Mouse (Mus musculus): ENCODE measurements around the gene Ctns. TPM values are rescaled to one million over a fixed set of nuclear protein-coding genes. Genes with fewer than 3 reads are reported as not detected.

The Ctns gene
- total RNA-seq, 1 experiment from 2014 or later: 12.9 TPM

DNA sequence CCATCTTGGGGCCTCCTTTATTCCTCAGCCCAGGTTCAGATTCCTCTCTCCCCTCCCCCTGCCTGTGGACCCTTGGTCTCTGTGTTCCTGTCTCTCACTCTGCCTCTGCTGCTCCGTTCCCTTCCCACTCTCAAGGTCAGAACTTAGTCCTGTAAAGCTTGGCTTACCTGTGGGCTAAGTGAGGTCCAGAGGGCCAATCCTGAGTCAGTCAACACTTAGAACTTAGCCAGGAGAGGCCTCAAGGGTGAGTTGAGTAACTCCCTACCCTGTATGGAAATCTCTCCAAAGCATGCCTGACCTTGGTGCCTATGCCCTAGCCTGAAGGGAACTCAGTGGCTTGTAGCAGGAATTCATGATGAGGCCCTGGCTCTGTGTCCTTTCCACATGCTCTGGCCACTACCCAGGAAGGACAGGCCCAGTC, 54.6 kb downstream of the Ctns start:
- peak; percentile 68 for DNase-seq

- peak; percentile 96 for DNase-seq
Measured at GRCm38 (mm10) chr11:73137591-73138501, 61.0 kb downstream of the Ctns start, which contains the start of gene Haspin. TSS of gene Haspin (minus strand) at chr11:73138294.

GRCm38 (mm10) chr11:73137116-73137515, 61.7 kb downstream of the Ctns start:
- DNase-seq: no peak

DNA sequence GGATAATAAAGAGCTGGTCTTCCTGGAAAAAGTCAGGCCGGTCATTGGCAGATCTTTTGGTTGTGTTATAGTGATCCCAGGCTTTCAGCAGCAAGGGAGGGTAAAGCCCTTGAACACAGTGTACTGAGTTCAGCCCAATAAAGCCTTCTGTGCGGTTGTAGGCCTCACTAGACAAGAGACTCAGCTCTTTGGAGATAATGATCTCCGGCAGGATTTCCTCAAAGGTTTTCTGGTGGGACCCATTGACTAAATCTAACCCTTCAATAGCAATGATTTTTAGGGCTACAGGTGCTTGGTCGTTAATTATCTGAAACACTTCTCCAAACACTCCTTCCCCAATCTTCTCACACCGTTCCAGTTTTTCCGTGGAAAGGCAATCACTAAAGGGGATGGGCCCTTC, 62.3 kb downstream of the Ctns start:
- no peak for DNase-seq

DNA sequence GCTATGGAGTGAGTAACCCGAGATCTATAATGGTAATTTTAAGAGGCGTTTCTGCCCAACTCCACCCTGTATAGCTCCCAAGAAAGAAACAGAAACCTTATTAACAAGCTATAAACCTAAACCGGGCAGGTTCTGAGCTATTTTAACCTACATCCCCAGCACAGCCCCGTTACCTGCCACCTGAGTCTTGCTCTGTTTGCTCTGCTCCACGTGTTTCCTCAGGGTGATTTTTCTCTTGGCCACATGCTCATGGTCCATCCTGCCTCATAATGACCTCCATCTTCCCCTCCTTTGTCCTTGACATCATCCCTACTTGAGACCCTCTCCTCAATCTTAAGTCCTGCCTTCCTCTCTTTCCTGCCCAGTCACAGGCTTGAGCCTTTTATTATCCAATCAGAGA, 64.6 kb downstream of the Ctns start:
- DNase-seq: no peak

Other genes starting within 250 kb of the Ctns start
- 10.8 and 25.5 TPM in 2 replicates for gene Atp2a3, start 237.9 kb downstream of the Ctns start, total RNA-seq (2021)
- gene P2rx1, start 199.9 kb downstream of the Ctns start, total RNA-seq (2021): 0.98 and 1.2 TPM in 2 replicates
- gene Camkk1, start 180.0 kb downstream of the Ctns start, total RNA-seq (2021): 1.3 and 1.5 TPM in 2 replicates
- gene Ncbp3, start 151.3 kb downstream of the Ctns start, total RNA-seq (2021): 9.2 and 10.9 TPM in 2 replicates
- 0.30 and 1.7 TPM in 2 replicates for gene Itgae, start 108.5 kb downstream of the Ctns start, total RNA-seq (2021)
- 2.6 and 3.2 TPM in 2 replicates for gene Haspin, start 60.7 kb downstream of the Ctns start, total RNA-seq (2021)
- 12.7 and 14.2 TPM in 2 replicates for gene P2rx5, start 38.6 kb downstream of the Ctns start, total RNA-seq (2021)
- 104 and 115 TPM in 2 replicates for gene Emc6, start 22.0 kb downstream of the Ctns start, total RNA-seq (2021)
- 69.6 and 69.7 TPM in 2 replicates for gene Tax1bp3, start 22.0 kb downstream of the Ctns start, total RNA-seq (2021)
- 10.3 and 11.8 TPM in 2 replicates for gene Shpk, start 418 bp upstream of the Ctns start, total RNA-seq (2021)
- 0.15 TPM in 1 of 2 replicates, not detected in the other for gene Trpv1, start 35.2 kb upstream of the Ctns start, total RNA-seq (2021)
- 0.15 TPM in 2 replicates for gene Trpv3, start 68.3 kb upstream of the Ctns start, total RNA-seq (2021)
- gene Aspa, start 130.6 kb upstream of the Ctns start, total RNA-seq (2021): 27.6 and 38.0 TPM in 2 replicates
- not detected in 2 replicates for gene Gm49340, start 130.7 kb upstream of the Ctns start, total RNA-seq (2021)
- 2.0 and 3.0 TPM in 2 replicates for gene Spata22, start 130.7 kb upstream of the Ctns start, total RNA-seq (2021)
- gene Olfr20, start 151.7 kb upstream of the Ctns start, total RNA-seq (2021): not detected in 2 replicates
- not detected in 2 replicates for gene Olfr376, start 172.2 kb upstream of the Ctns start, total RNA-seq (2021)
- gene Olfr1, start 200.6 kb upstream of the Ctns start, total RNA-seq (2021): not detected in 2 replicates
- gene Olfr378, start 229.4 kb upstream of the Ctns start, total RNA-seq (2021): not detected in 2 replicates

All from adrenal gland, postnatal 14 days (tissue).